Mouse (Mus musculus) ES-Bruce4 (cell line): ENCODE measurements around the gene 1700001L19Rik. TPM values are rescaled to one million over a fixed set of nuclear protein-coding genes. Genes with fewer than 3 reads are reported as not detected.

Experiments used
- H3K27ac ChIP-seq: 2 replicates; pipeline ENCODE4 v1.5.1; 2012; ENCODE audit warnings: low read length, inconsistent platforms; ENCODE audit not compliant: insufficient read depth
- H3K27me3 ChIP-seq: 2 replicates; pipeline ENCODE4 v1.6.1; 2012; ENCODE audit warnings: mild to moderate bottlenecking, low read length, inconsistent platforms; ENCODE audit not compliant: control insufficient read depth, poor library complexity, insufficient read depth, severe bottlenecking
- H3K36me3 ChIP-seq: 2 replicates; pipeline ENCODE4 v1.6.1; 2012; ENCODE audit warnings: inconsistent platforms, mild to moderate bottlenecking, low read length, moderate library complexity; ENCODE audit not compliant: control insufficient read depth, poor library complexity, insufficient read depth, severe bottlenecking
- H3K4me1 ChIP-seq: one replicate; pipeline ENCODE4 v1.8.1; 2011; ENCODE audit warnings: low read length; ENCODE audit not compliant: control insufficient read depth, insufficient read depth
- H3K4me3 ChIP-seq: 2 replicates; pipeline ENCODE4 v1.5.1; 2011; ENCODE audit warnings: low read depth, mild to moderate bottlenecking, low read length
- H3K9ac ChIP-seq: 2 replicates; pipeline ENCODE4 v1.6.1; 2012; ENCODE audit warnings: low read depth, mild to moderate bottlenecking, inconsistent platforms; ENCODE audit not compliant: poor library complexity, severe bottlenecking
- H3K9me3 ChIP-seq: replicated peaks from 2 replicates; pipeline ENCODE4 v1.6.1; 2012; ENCODE audit warnings: mild to moderate bottlenecking, low read length, inconsistent platforms; ENCODE audit not compliant: control insufficient read depth, poor library complexity, insufficient read depth, severe bottlenecking
- CTCF ChIP-seq: IDR thresholded peaks from one replicate; pipeline ENCODE4 v1.8.1; 2011; ENCODE audit warnings: low read depth, low read length
- EP300 ChIP-seq: IDR thresholded peaks from 2 replicates; pipeline ENCODE4 v1.6.1; 2011; ENCODE audit warnings: low read depth, low read length; ENCODE audit not compliant: insufficient read depth
- POLR2A ChIP-seq: IDR thresholded peaks from one replicate; pipeline ENCODE4 v1.8.1; 2011; ENCODE audit warnings: low read length; ENCODE audit not compliant: insufficient read depth
- polyA plus RNA-seq: library from polyadenylated mRNA; stranded (reverse); fragments of >200 nt; gene quantifications from 2 replicates; pipeline ENCODE4 v1.2.4, GENCODE M21; 2011; ENCODE audit warnings: low read depth; ENCODE audit not compliant: missing spikeins, insufficient read depth, insufficient read length

Gene 1700001L19Rik
- polyA plus RNA-seq, 1 experiment = not detected

- H3K9me3 ChIP-seq = no peaks in the 10 kb centered on the region
- H3K27ac ChIP-seq = peak overlapping the region; percentile 69
- TF ChIP-seq EP300 = peak; percentile 79
- TF ChIP-seq CTCF = no peak
- no peak for TF ChIP-seq POLR2A
- no peak overlapping the region for H3K4me3 ChIP-seq
- H3K4me1 ChIP-seq = no peaks in the 10 kb centered on the region
- H3K36me3 ChIP-seq = peaks cover 44% of the 10 kb centered on the region
- no peaks in the 10 kb centered on the region for H3K27me3 ChIP-seq
- no peak overlapping the region for H3K9ac ChIP-seq
Measured at GRCm38 (mm10) chr13:68572966-68573913, 24.0 kb upstream of the 1700001L19Rik start.

- H3K4me1 ChIP-seq = no peaks in the 10 kb centered on the region
- no peak overlapping the region for H3K4me3 ChIP-seq
- no peak overlapping the region for H3K27ac ChIP-seq
- H3K9ac ChIP-seq = no peak overlapping the region
- TF ChIP-seq EP300 (no peak), POLR2A (no peak), CTCF (no peak)
- no peaks in the 10 kb centered on the region for H3K27me3 ChIP-seq
- no peaks in the 10 kb centered on the region for H3K9me3 ChIP-seq
- H3K36me3 ChIP-seq = peaks cover 46% of the 10 kb centered on the region
Measured at GRCm38 (mm10) chr13:68574398-68574797, 22.8 kb upstream of the 1700001L19Rik start.

- Histone ChIP-seq H3K9ac (no peak overlapping the region), H3K4me1 (no peaks in the 10 kb centered on the region), H3K27ac (no peak overlapping the region), H3K27me3 (no peaks in the 10 kb centered on the region), H3K36me3 (peaks cover 33% of the 10 kb centered on the region), H3K9me3 (no peaks in the 10 kb centered on the region), H3K4me3 (no peak overlapping the region)
- TF ChIP-seq EP300 (no peak), POLR2A (no peak), CTCF (no peak)
Measured at GRCm38 (mm10) chr13:68577945-68578344, 19.3 kb upstream of the 1700001L19Rik start.

DNA sequence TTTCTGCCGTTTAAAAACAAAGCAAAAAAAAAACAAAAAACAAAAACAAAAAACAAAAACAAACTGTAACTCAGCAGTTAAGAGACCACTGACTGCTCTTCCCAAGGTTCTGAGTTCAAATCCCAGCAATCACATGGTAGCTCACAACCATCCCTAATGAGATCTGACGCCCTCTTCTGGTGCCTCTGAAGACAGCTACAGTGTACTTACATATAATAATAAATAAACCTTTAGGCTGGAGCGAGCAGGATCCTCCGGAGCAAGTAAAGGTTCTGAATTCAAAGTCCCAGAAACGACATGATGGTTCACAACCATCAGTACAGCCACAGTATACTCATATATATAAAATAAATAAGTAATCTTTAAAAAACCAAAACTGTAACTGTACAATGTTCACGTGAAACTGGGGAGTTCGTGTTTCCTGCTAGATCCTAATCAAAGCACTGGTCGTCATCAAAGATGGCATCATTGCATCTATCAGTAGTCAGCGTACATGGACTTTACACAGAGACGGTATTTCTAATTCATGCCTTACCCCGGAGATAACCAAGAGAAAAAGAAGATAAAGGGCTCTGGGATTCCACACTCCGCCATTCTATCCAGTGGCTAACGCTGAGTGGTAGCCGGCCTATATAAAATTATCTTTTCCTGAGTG, 16.0 kb upstream of the 1700001L19Rik start:
- Histone ChIP-seq H3K27me3 (no peaks in the 10 kb centered on the region), H3K9me3 (no peaks in the 10 kb centered on the region), H3K4me3 (peak overlapping the region; percentile 95), H3K36me3 (peaks cover 50% of the 10 kb centered on the region), H3K9ac (peak overlapping the region; percentile 86), H3K4me1 (peaks cover 2% of the 10 kb centered on the region), H3K27ac (peak overlapping the region; percentile 16; the same call in 1 of the 2 replicates)
- TF ChIP-seq EP300 (no peak), CTCF (no peak), POLR2A (no peak)

- Histone ChIP-seq H3K36me3 (peaks cover 45% of the 10 kb centered on the region), H3K9ac (peak within 1 kb of the TSS; percentile 86), H3K27me3 (no peaks in the 10 kb centered on the region), H3K9me3 (no peaks in the 10 kb centered on the region), H3K27ac (peak within 1 kb of the TSS; percentile 16; the same call in 1 of the 2 replicates), H3K4me1 (peaks cover 2% of the 10 kb centered on the region), H3K4me3 (peak within 1 kb of the TSS; percentile 95)
- TF ChIP-seq EP300 = 0 out of 2 replicates have a peak, but pooled peaks have one; percentile 30
- no peak for TF ChIP-seq CTCF
- TF ChIP-seq POLR2A = peak; percentile 43
Measured at GRCm38 (mm10) chr13:68581747-68582516, 15.3 kb upstream of the 1700001L19Rik start, which contains the start of the genes Mtrr and Fastkd3. Mtrr (minus strand) TSS chr13:68582149. Fastkd3 (plus strand) TSS chr13:68582234.
